Mouse (Mus musculus) thymus, adult 2 months (tissue): Measurements from ENCODE around the gene Dusp7.

ENCODE experiments used
- CTCF ChIP-seq: fragments of 200-500 bp; IDR thresholded peaks from 2 replicates; pipeline ENCODE4 v1.5.1; 2012; ENCODE audit warnings: mild to moderate bottlenecking, control low read depth, low read length, moderate library complexity, borderline replicate concordance; ENCODE audit not compliant: control insufficient read depth, poor library complexity, insufficient read depth; ENCODE audit errors: extremely low read depth
- POLR2A ChIP-seq: fragments of 200-500 bp; IDR thresholded peaks from 2 replicates; pipeline ENCODE4 v1.6.1; 2012; ENCODE audit warnings: mild to moderate bottlenecking, low read length, control low read depth, moderate library complexity; ENCODE audit not compliant: control insufficient read depth, poor library complexity, insufficient read depth; ENCODE audit errors: extremely low read depth

DNA sequence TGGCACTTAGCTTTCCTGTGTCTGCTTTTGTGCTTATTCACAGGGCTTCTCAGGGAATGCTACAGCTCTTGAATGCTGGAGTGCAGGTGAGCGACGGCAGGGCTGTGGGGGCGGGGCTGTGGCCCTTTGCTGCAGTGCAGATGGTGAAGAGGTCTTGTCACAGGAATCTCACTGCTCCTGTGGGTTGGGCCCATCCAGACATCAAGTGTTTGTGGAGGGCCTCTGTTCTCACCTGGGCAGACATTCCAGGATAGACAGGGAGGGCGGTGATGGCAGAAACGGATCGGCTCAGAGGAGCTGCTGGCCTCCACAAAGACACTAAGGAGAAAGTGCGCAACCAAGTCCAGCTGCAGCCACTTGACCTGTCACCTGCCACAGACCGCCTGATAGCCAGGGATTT is 42.2 kb upstream of the Dusp7 start:
- TF ChIP-seq CTCF (no peak), POLR2A (no peak)
